Mouse (Mus musculus) forelimb bud, embryonic 11.5 days (tissue): ENCODE results near the gene Ceacam18.
A peak's percentile ranks its signal among the peaks of the same experiment; 100 is the strongest.

Experiments used
- DNase-seq: peaks from one replicate; pipeline ENCODE4 v3.0.0-alpha.2; 2012; ENCODE audit warnings: low read depth, low spot score

Ceacam18 gene

GRCm38 (mm10) chr7:43634500-43634899 is at the start of gene Ceacam18:
Ceacam18 (plus strand) TSS chr7:43634707.
- DNase-seq, result no peak

- DNase-seq, result no peak
Measured at GRCm38 (mm10) chr7:43584790-43585189, 49.7 kb upstream of the Ceacam18 start.

- no peak for DNase-seq
Measured at GRCm38 (mm10) chr7:43601884-43602283, 32.6 kb upstream of the Ceacam18 start.

GRCm38 (mm10) chr7:43606896-43607742 is 27.4 kb upstream of the Ceacam18 start, which contains the start of gene Zfp819:
Zfp819 (plus strand) TSS chr7:43607169.
- peak; percentile 71 for DNase-seq

- no peak for DNase-seq
Measured at GRCm38 (mm10) chr7:43607743-43608287, 26.7 kb upstream of the Ceacam18 start.

- DNase-seq, result no peak
Measured at GRCm38 (mm10) chr7:43608316-43608824, 26.1 kb upstream of the Ceacam18 start.

- DNase-seq, result no peak
Measured at GRCm38 (mm10) chr7:43613816-43614551, 20.5 kb upstream of the Ceacam18 start.

- no peak for DNase-seq
Measured at GRCm38 (mm10) chr7:43622927-43623326, 11.6 kb upstream of the Ceacam18 start.

GRCm38 (mm10) chr7:43623819-43624218 is 10.7 kb upstream of the Ceacam18 start:
- peak; percentile 8 for DNase-seq

GRCm38 (mm10) chr7:43625065-43625464 is 9.4 kb upstream of the Ceacam18 start:
- DNase-seq, result no peak

GRCm38 (mm10) chr7:43625794-43626422 is 8.6 kb upstream of the Ceacam18 start:
- DNase-seq, result no peak

GRCm38 (mm10) chr7:43633940-43634339 is 567 bp upstream of the Ceacam18 start:
- DNase-seq, result no peak

GRCm38 (mm10) chr7:43636194-43636593 is 1.7 kb downstream of the Ceacam18 start:
- DNase-seq, result no peak

GRCm38 (mm10) chr7:43637118-43637517 is 2.6 kb downstream of the Ceacam18 start:
- no peak for DNase-seq

GRCm38 (mm10) chr7:43642587-43642986 is 8.1 kb downstream of the Ceacam18 start:
- no peak for DNase-seq

GRCm38 (mm10) chr7:43643046-43643652 is 8.6 kb downstream of the Ceacam18 start:
- DNase-seq, result no peak

- DNase-seq, result no peak
Measured at GRCm38 (mm10) chr7:43652683-43653082, 18.2 kb downstream of the Ceacam18 start.

GRCm38 (mm10) chr7:43654519-43654918 is 20.0 kb downstream of the Ceacam18 start:
- no peak for DNase-seq

- no peak for DNase-seq
Measured at GRCm38 (mm10) chr7:43656232-43656631, 21.7 kb downstream of the Ceacam18 start.

- no peak for DNase-seq
Measured at GRCm38 (mm10) chr7:43660002-43660401, 25.5 kb downstream of the Ceacam18 start, which contains the start of gene Siglece. Siglece (minus strand) TSS chr7:43660161.

- no peak for DNase-seq
Measured at GRCm38 (mm10) chr7:43662804-43663203, 28.3 kb downstream of the Ceacam18 start.
